Mouse (Mus musculus) limb, embryonic 14.5 days (tissue): ENCODE results near the gene Crat. TPM values are rescaled to one million over a fixed set of nuclear protein-coding genes. Genes with fewer than 3 reads are reported as not detected.

Experiments used
- ATAC-seq: fragments of 200-750 bp; cut with Nextera tagmentation; 2 replicates; pipeline ENCODE4 v1.8.0; 2017; ENCODE audit warnings: low read depth, moderate number of reproducible peaks, moderate TSS enrichment; ENCODE audit not compliant: low FRiP score
- DNase-seq: peaks from one replicate; pipeline ENCODE4 v3.0.0-alpha.2; 2015; ENCODE audit warnings: low spot score
- H3K27ac ChIP-seq: fragments of 300-500 bp; sonication (generic); replicated peaks from 2 replicates; pipeline ENCODE4 v1.5.1; 2014; ENCODE audit warnings: low read depth, mild to moderate bottlenecking, low read length, moderate library complexity, mixed read lengths
- H3K27me3 ChIP-seq: fragments of 300-500 bp; sonication (generic); 2 replicates; pipeline ENCODE4 v1.6.1; 2014; ENCODE audit warnings: low read length, mixed read lengths; ENCODE audit not compliant: control insufficient read depth, insufficient read depth
- H3K36me3 ChIP-seq: fragments of 300-500 bp; sonication (generic); 2 replicates; pipeline ENCODE4 v1.6.1; 2014; ENCODE audit warnings: mild to moderate bottlenecking, low read length, moderate library complexity, mixed read lengths; ENCODE audit not compliant: control insufficient read depth, insufficient read depth
- H3K4me1 ChIP-seq: fragments of 300-500 bp; sonication (generic); 2 replicates; pipeline ENCODE4 v1.6.1; 2014; ENCODE audit warnings: antibody characterized with exemption, low read length, mixed read lengths; ENCODE audit not compliant: control insufficient read depth, insufficient read depth
- H3K4me2 ChIP-seq: fragments of 300-500 bp; sonication (generic); replicated peaks from 2 replicates; pipeline ENCODE4 v1.6.1; 2014; ENCODE audit warnings: low read depth, mild to moderate bottlenecking, low read length, moderate library complexity; ENCODE audit not compliant: severe bottlenecking
- H3K4me3 ChIP-seq: fragments of 300-500 bp; sonication (generic); replicated peaks from 2 replicates; pipeline ENCODE4 v1.5.1; 2014; ENCODE audit warnings: low read length
- H3K9ac ChIP-seq: fragments of 300-500 bp; sonication (generic); 2 replicates; pipeline ENCODE4 v1.6.1; 2014; ENCODE audit warnings: mild to moderate bottlenecking, low read depth, low read length, moderate library complexity; ENCODE audit not compliant: severe bottlenecking
- H3K9me3 ChIP-seq: fragments of 300-500 bp; sonication (generic); 2 replicates; pipeline ENCODE4 v1.6.1; 2016; ENCODE audit warnings: low read length; ENCODE audit not compliant: control insufficient read depth
- POLR2A ChIP-seq: fragments of 200-500 bp; IDR thresholded peaks from 2 replicates; pipeline ENCODE4 v1.8.0; 2012; ENCODE audit warnings: inconsistent platforms, mild to moderate bottlenecking, moderate library complexity, borderline replicate concordance; ENCODE audit not compliant: insufficient read depth, insufficient read length; ENCODE audit errors: extremely low read depth
- WGBS: fragments of 180-500 bp; shearing (Covaris S2); extraction: QIAGEN DNeasy Blood & Tissue Kit; methylation state at CpG from one replicate; pipeline ENCODE4 v1.1.7; 2014; 5-methylcytosine and 5-hydroxymethylcytosine counted together
- polyA plus RNA-seq, 2 experiments: library from polyadenylated mRNA; depleted of rRNA in 1 of 2; stranded (reverse) in 1 of 2; unstranded in 1 of 2; fragments of >200 nt; fragmentation: Nextera tagmentation in 1 of 2; extraction: Ambion mirVana in 1 of 2; gene quantifications; 2 replicates each; pipeline versions ENCODE4 v1.2.1 to v1.2.3; 2012 to 2014

Gene Crat
- polyA plus RNA-seq, 2 experiments = 25.0 to 33.4 TPM

DNA sequence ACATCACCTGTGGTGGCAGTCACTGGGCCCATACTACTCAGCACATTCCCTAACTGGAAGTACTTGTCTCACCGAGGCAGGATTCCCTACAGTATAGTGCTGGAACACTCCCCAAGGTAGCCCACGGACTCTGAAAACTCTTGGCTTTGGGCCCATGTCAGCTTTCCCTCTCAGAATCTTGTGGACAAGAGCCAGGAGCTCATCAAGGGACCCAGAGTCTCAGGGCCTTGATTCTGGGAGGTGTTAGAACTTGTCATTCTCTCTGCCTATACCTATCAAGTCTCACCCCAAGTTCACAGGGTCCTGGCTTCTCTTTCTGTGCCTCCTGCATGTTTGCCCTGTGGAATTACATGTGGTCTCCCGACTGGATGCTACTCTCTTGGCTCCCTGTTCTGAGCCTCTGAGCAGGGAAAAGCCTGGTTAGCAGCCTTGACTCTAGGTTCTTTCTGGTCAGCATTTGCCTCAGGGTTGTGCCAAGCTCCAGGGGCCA lies 24.6 kb upstream of the Crat start:
- no peak for DNase-seq

DNA sequence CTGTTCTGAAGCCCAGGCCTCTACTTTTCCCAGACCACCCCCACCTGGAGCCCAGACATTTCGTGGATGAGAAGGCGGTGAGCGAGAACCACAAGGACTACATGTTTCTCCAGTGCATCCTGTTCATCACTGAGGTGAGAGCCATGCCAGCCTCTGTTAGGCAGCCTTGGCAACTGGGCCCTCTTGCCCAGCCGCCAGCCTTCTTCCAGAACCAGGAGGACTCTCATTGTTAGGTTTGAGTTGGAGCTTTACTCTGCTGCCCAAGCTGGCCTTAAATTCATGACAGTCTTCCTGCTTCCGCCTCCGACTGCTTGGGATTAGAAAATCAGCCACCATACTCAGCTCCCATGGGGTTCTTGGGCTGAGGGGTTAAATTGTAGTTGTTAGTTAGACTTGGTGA lies 24.0 kb upstream of the Crat start:
- 89% methylated on average over 6 of the region's 6 CpGs for WGBS
- TF ChIP-seq POLR2A = no peak
- Histone ChIP-seq H3K4me1 (peaks cover 45% of the 10 kb centered on the region), H3K9ac (no peak overlapping the region), H3K9me3 (no peaks in the 10 kb centered on the region), H3K4me3 (no peak overlapping the region), H3K36me3 (peaks cover 60% of the 10 kb centered on the region), H3K27ac (peak overlapping the region; percentile 96), H3K4me2 (no peak overlapping the region), H3K27me3 (no peaks in the 10 kb centered on the region)
- no peak for DNase-seq
- no peak for ATAC-seq

More for the DNA sequence above, 24.6 kb upstream of the Crat start:
- no peak for TF ChIP-seq POLR2A
- peak overlapping the region; percentile 46 for H3K9ac ChIP-seq
- no peak overlapping the region for H3K4me3 ChIP-seq
- H3K36me3 ChIP-seq = peaks cover 59% of the 10 kb centered on the region
- no peak for ATAC-seq
- 19% methylated on average over 3 of the region's 3 CpGs for WGBS
- H3K4me1 ChIP-seq = peaks cover 48% of the 10 kb centered on the region
- no peaks in the 10 kb centered on the region for H3K9me3 ChIP-seq
- peak overlapping the region; percentile 44; the same call in 1 of the 2 replicates for H3K4me2 ChIP-seq
- H3K27me3 ChIP-seq = no peaks in the 10 kb centered on the region
- H3K27ac ChIP-seq = peak overlapping the region; percentile 96

DNA sequence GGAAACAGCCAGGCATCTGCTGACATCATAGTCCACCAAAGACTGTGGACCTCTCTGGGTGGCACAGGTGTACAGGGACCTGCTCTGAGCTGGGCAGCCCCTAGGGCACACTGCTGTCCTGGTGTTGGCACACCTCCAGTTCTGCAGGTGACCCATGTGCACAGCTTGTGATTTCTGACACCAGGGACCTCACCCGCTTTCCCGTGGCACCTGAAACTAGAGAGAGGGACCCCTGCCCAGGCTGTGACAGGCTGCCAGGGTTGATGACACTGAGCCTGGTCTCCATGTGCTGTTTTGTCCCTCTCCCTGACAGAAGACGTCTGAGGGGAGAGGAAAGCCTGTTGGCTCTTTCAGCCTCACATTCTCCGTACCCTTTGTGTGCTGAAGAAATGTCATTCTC lies 22.2 kb upstream of the Crat start:
- TF ChIP-seq POLR2A = no peak
- no peak overlapping the region for H3K27ac ChIP-seq
- 88% methylated on average over 4 of the region's 4 CpGs for WGBS
- no peak for DNase-seq
- H3K9me3 ChIP-seq = no peaks in the 10 kb centered on the region
- peaks cover 31% of the 10 kb centered on the region for H3K4me1 ChIP-seq
- H3K4me2 ChIP-seq = no peak overlapping the region
- H3K27me3 ChIP-seq = no peaks in the 10 kb centered on the region
- H3K4me3 ChIP-seq = no peak overlapping the region
- peaks cover 61% of the 10 kb centered on the region for H3K36me3 ChIP-seq
- H3K9ac ChIP-seq = no peak overlapping the region
- no peak for ATAC-seq

GRCm38 (mm10) chr2:30436809-30437208 lies 21.2 kb upstream of the Crat start:
- Histone ChIP-seq H3K4me1 (peaks cover 22% of the 10 kb centered on the region), H3K36me3 (peaks cover 68% of the 10 kb centered on the region), H3K27me3 (no peaks in the 10 kb centered on the region), H3K27ac (no peak overlapping the region), H3K4me2 (no peak overlapping the region), H3K9ac (no peak overlapping the region), H3K4me3 (no peak overlapping the region), H3K9me3 (no peaks in the 10 kb centered on the region)
- no peak for ATAC-seq
- 77% methylated on average over 4 of the region's 4 CpGs for WGBS
- no peak for TF ChIP-seq POLR2A
- no peak for DNase-seq

GRCm38 (mm10) chr2:30436156-30436545 lies 20.5 kb upstream of the Crat start:
- Histone ChIP-seq H3K27me3 (no peaks in the 10 kb centered on the region), H3K9ac (no peak overlapping the region), H3K4me3 (no peak overlapping the region), H3K27ac (no peak overlapping the region), H3K9me3 (no peaks in the 10 kb centered on the region), H3K36me3 (peaks cover 74% of the 10 kb centered on the region), H3K4me2 (no peak overlapping the region), H3K4me1 (peaks cover 18% of the 10 kb centered on the region)
- DNase-seq = no peak
- no peak for ATAC-seq
- WGBS = 81% methylated on average over 5 of the region's 5 CpGs
- TF ChIP-seq POLR2A = no peak

DNA sequence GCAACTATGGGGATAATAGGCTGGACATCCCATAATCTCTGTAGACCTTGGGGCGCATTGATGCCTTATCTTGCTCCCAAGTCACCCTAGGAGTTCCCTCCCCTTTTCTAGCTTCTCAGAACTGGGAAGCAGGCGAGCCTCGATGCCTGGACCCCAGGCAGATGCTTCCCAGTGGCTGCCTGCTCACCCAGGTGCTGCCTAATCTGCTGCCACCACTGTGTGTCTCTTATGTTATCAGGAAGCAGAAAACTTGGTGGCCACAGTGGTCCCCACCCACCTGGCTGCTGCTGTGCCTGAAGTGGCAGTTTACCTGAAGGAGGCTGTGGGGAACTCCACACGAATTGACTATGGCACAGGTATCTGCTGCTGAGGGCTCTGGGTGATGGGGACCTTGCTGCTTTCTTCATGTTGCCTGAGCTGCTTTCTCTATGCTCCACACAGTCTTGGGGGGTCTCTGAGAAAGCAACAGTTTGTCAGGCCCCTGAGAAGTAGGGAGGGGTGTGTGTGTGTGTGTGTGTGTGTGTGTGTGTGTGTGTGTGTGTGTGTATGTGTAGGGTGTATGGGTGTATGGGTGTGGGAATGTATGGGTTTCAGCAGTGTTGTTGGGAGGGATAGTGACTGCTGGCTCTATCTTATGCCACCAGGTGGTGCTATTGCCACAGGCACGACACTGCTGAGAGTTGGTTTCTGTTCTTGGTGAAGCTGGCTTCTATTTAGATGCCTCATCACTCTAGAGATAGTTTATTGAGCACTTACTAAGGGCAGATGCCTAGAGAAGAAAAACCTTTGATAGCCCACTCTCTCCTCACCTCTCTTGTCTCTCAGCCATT lies 19.9 kb upstream of the Crat start:
- ATAC-seq (peak; percentile 62), DNase-seq (peak; percentile 80)
- peaks cover 12% of the 10 kb centered on the region for H3K4me1 ChIP-seq
- no peak overlapping the region for H3K27ac ChIP-seq
- no peak overlapping the region for H3K4me3 ChIP-seq
- H3K9me3 ChIP-seq = no peaks in the 10 kb centered on the region
- no peak overlapping the region for H3K9ac ChIP-seq
- H3K36me3 ChIP-seq = peaks cover 80% of the 10 kb centered on the region
- no peak overlapping the region for H3K4me2 ChIP-seq
- no peak for TF ChIP-seq POLR2A
- no peaks in the 10 kb centered on the region for H3K27me3 ChIP-seq
- WGBS = 50% methylated on average over 5 of the region's 5 CpGs
